Mouse (Mus musculus) myocyte (in vitro differentiated cells): Measurements from ENCODE around the gene Ccdc130.

Source experiments
- MYOD1 ChIP-seq, 3 experiments: IDR thresholded peaks; one replicate each; pipeline ENCODE4 v1.6.1; 2011; ENCODE audit warnings: control low read depth in 2 of 3, low read depth in 2 of 3, mild to moderate bottlenecking in 2 of 3, moderate library complexity in 1 of 3; ENCODE audit not compliant: insufficient read length in 2 of 3, control insufficient read depth in 1 of 3
- POLR2A ChIP-seq: IDR thresholded peaks from one replicate; pipeline ENCODE4 v1.6.1; 2011; ENCODE audit warnings: low read depth, mild to moderate bottlenecking, control low read depth, moderate library complexity; ENCODE audit not compliant: insufficient read length
- TCF12 ChIP-seq: IDR thresholded peaks from one replicate; pipeline ENCODE4 v1.6.1; 2011; ENCODE audit warnings: mild to moderate bottlenecking, control low read depth; ENCODE audit not compliant: poor library complexity, insufficient read depth, severe bottlenecking
- USF1 ChIP-seq: IDR thresholded peaks from one replicate; pipeline ENCODE4 v1.6.1; 2011; ENCODE audit warnings: low read depth, mild to moderate bottlenecking, control low read depth, moderate library complexity

DNA sequence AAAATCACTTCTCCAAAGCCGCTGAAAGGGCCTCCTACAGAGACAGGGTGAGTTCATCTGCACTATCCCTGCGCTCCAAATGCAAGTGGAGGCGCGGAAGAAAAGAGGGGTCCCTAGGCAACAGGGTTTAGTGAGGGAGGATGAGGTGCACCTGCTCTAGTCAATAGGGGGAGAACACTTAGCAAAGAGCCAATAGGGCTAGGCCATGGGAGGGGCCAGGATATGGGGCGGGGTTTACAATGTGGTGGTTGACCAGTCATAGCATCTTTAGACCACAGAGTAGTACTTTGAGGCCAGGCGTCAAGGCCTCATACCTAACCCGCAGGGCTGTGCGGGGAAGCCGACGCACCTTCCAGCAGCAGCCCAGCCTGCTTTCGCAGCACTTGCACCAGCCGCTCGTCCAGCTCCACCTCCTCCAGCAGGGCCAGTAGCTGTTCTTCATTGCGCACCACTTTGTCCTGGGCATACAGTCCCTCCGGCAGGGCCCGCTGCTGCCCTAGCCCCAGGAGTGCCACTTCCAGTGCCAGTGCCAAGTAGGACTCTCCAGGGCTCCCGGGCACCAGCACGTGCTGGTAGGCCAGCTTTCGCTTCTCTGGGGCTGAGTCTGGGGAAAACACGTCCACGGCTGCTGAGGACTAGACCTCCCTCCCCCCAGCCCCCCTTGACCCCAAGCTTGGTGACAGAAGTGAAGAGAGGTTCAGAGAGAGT, 46.7 kb downstream of the Ccdc130 start:
- TF ChIP-seq POLR2A (no peak), USF1 (no peak), TCF12 (no peak), MYOD1 (IDR thresholded peaks at IDR 0.05; ENCODE audit: control insufficient read depth in 1 of 3, insufficient read length in 2 of 3, low read depth in 2 of 3) (no peak)
